Mouse (Mus musculus): ENCODE measurements around the gene Bbc3. TPM values are rescaled to one million over a fixed set of nuclear protein-coding genes. Genes with fewer than 3 reads are reported as not detected.

Bbc3 gene
- polyA plus RNA-seq, 1 experiment from 2014 or later: 16.4 TPM

DNA sequence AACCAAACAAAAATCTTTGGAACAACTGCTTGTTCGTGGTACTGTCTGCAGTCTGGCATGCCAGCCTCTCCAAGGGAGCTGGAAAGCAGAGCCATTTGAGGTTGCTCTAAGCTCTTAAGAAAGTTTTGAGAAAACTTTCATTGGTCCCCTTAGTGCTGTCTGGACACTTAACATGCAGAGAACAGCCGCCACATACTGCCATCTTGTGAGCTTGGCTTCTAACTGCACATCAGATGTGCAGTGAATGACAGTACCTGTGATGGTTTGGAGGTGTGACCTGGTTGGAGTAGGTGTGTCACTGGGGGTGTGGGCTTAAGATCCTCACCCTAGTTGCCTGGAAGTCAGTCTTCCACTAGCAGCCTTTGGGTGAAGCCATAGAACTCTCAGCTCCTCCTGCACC, 29.5 kb downstream of the Bbc3 start:
- H3K27me3 ChIP-seq (ENCODE audit: poor library complexity, severe bottlenecking): no peaks in the 10 kb centered on the region
- no peaks in the 10 kb centered on the region for H3K9me3 ChIP-seq
- WGBS: 83% methylated on average over 2 of the region's 2 CpGs
- H3K36me3 ChIP-seq (replicated peaks): peaks cover 96% of the 10 kb centered on the region
- H3K4me1 ChIP-seq: no peaks in the 10 kb centered on the region
- no peak overlapping the region for H3K27ac ChIP-seq
- no peak overlapping the region for H3K4me3 ChIP-seq
- no peak for DNase-seq (ENCODE audit: extremely low spot score, low spot score)

DNA sequence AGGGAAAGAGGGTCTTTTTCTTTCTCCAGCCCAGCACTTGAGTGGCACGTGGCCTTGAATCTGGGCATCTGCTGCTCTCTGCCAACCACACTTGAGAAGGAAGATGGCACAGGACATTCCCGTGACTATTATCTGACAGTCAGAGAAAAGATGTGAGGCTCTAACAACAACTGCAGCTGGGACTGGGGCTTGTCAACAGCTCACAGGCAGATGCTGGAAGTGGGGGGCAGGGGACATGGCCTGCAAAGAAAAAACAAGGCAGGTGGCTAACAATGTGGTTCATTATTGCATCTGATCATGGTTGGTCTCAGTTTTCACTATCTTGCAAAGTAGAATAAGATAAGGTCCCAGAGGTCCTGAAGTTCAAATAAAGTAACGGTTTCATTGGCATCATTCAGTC, 36.4 kb downstream of the Bbc3 start:
- WGBS: 93% methylated on average over 3 of the region's 3 CpGs
- no peaks in the 10 kb centered on the region for H3K9me3 ChIP-seq
- no peaks in the 10 kb centered on the region for H3K4me1 ChIP-seq
- no peak overlapping the region for H3K27ac ChIP-seq
- H3K36me3 ChIP-seq (replicated peaks): peaks cover 93% of the 10 kb centered on the region
- no peak for DNase-seq (ENCODE audit: extremely low spot score, low spot score)
- no peaks in the 10 kb centered on the region for H3K27me3 ChIP-seq (ENCODE audit: poor library complexity, severe bottlenecking)
- no peak overlapping the region for H3K4me3 ChIP-seq

DNA sequence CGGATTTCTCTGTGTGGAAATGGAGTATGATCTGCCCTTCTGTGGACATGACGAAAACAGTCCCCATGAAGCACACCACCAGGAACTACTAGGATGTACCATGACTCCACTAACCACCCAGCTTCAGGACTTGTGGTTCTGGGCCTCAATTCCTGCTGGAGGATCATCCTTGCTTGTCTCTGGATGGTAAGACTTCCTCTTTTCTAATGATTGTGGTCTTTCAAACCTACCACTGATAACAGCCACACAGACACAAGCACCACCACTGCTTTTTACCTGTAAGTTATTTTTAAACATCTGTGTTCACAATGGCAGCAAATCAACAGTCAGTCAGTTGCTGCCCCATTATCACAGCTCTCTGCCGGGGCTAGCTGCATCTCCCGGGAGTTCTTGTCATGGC, 37.1 kb downstream of the Bbc3 start:
- WGBS: 90% methylated on average over 4 of the region's 4 CpGs
- H3K4me1 ChIP-seq: no peaks in the 10 kb centered on the region
- H3K9me3 ChIP-seq: no peaks in the 10 kb centered on the region
- H3K4me3 ChIP-seq: no peak overlapping the region
- peaks cover 93% of the 10 kb centered on the region for H3K36me3 ChIP-seq (replicated peaks)
- no peaks in the 10 kb centered on the region for H3K27me3 ChIP-seq (ENCODE audit: poor library complexity, severe bottlenecking)
- no peak overlapping the region for H3K27ac ChIP-seq
- DNase-seq (ENCODE audit: extremely low spot score, low spot score): no peak

DNA sequence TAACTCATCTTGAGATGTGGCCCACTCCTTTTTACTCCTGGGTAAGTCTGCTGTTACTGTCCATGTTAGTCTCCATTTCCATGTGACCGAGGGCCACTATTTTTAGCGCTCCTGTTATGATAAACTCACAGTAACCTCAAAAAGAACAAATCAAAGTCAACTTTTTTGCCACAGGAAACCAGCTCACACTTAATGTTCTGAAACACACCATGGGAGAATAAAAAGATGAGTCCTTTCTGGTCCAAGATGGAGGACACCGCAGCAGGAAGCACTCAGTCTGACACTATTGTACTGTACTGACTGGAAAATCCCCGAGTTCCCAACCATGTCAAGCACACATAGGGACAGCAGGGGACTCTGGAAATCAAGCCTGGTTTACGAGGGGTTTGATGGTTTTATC, 41.8 kb downstream of the Bbc3 start:
- Histone ChIP-seq H3K27ac (no peak overlapping the region), H3K27me3 (ENCODE audit: poor library complexity, severe bottlenecking) (no peaks in the 10 kb centered on the region), H3K36me3 (replicated peaks) (peaks cover 85% of the 10 kb centered on the region), H3K4me3 (no peak overlapping the region), H3K4me1 (no peaks in the 10 kb centered on the region), H3K9me3 (no peaks in the 10 kb centered on the region)
- DNase-seq (ENCODE audit: extremely low spot score, low spot score): no peak
- 91% methylated on average over 5 of the region's 5 CpGs for WGBS

DNA sequence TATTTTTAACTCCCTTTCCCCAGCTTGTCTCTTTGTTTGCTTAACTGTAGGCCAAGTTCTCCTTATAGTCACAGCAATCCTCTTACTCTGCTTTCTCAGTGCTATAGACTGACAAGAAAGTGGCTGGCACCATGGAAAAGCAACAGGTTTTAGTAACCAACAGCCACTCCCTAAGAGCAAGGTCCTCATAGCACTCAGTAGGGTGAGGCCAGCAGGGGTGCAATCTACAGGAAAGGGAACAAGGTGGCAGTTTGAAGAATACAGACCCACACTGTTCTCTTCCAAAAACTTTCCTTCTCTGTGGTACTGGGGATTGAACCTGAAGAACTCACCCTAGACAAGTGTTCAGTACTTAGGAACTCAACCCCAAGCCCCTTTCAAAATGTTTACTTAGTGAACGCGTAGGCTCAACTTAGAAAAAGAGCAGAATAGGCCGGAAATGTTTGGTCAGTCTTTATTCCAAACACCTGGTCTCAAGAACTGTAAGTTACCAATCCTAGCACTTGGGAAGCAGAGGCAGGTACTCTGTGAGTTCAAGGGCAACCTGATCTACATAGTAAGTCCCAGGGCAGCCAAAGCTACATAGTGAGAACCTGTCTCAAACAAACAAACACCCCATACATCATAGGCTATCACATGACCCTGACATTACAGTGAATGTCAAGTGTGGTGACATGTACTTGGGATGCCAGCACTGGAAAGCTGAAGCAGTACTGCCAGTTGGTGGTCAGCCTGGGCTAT, 47.8 kb downstream of the Bbc3 start:
- no peak overlapping the region for H3K27ac ChIP-seq
- no peaks in the 10 kb centered on the region for H3K9me3 ChIP-seq
- DNase-seq (ENCODE audit: extremely low spot score, low spot score): no peak
- 93% methylated on average over 3 of the region's 3 CpGs for WGBS
- H3K4me3 ChIP-seq: no peak overlapping the region
- no peaks in the 10 kb centered on the region for H3K4me1 ChIP-seq
- H3K27me3 ChIP-seq (ENCODE audit: poor library complexity, severe bottlenecking): no peaks in the 10 kb centered on the region
- H3K36me3 ChIP-seq (replicated peaks): peaks cover 91% of the 10 kb centered on the region

DNA sequence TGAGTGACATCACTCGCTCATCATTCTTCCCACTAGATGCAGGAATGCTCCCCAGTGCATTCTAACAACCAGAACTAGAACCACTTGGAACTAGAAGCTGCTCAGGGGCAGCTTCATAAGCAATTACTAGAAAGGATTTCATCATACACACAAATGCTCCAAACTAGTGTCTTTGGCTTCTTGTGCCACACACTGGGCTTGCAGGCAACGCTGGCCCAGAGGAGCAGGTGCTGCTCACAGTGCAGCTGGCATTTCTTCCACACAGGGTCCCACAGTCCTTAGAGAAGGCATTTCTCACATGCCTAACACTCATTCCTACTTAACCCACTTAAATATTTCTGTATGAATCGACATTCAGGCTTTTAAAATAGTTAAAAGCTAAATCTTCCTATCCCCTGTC, 49.4 kb downstream of the Bbc3 start:
- Histone ChIP-seq H3K4me3 (no peak overlapping the region), H3K36me3 (replicated peaks) (peaks cover 91% of the 10 kb centered on the region), H3K27me3 (ENCODE audit: poor library complexity, severe bottlenecking) (no peaks in the 10 kb centered on the region; the same call in 1 of the 2 replicates), H3K9me3 (no peaks in the 10 kb centered on the region), H3K27ac (no peak overlapping the region), H3K4me1 (no peaks in the 10 kb centered on the region)
- DNase-seq (ENCODE audit: extremely low spot score, low spot score): no peak
- 91% methylated on average over 3 of the region's 3 CpGs for WGBS

DNA sequence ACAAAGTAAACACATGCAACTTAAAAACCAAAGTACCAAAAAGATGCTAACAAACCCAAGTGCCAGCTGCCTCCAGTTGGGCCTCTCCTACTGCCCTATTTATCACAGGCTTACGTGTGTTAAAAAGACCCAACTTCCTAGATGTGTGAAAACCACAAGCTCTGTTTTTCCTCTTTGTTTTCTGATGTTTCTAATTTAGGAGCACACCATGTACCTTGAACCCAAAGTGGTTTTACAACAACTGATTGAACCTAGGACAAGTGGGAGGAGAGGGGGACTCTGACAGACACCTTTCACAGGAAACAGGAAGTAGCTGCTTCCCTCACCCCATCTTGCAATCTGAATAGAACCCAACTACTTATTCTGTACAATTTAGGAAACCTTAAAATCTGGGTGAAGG, 56.1 kb downstream of the Bbc3 start:
- WGBS: 94% methylated on average over 1 of the region's 1 CpGs
- DNase-seq (ENCODE audit: extremely low spot score, low spot score): no peak

DNA sequence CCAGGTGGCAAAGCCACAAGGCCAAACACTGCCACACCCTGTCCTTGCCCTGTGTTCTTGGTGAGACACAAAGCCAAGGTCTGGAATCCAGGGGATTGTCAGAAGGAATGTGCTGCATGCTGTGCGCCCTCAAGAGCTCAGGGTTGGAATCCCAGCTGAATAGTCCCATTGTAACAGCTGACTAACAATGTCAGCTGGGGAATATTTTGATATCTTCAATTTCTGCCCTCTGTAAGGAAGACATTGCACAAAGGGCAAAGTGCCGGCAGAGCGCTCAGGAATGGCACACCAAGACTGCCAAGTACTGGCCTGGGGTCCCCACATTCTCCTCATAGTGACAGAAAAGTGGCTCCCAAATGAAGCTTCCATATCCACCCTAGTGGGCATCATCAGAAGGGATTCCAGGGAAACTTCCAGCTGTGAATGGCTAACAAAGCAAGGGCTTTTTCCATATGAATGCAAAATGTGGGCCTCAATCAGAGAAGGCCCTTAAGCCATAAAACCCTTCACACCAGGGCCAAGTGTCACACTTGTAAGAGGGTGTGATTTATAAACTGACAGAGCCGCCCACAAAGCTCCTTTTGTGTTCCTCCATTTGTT, 56.8 kb downstream of the Bbc3 start:
- WGBS: 27% methylated on average over 4 of the region's 4 CpGs

More for the DNA sequence above, 56.1 kb downstream of the Bbc3 start:
- H3K4me3 ChIP-seq: no peak overlapping the region
- H3K27me3 ChIP-seq (ENCODE audit: poor library complexity, severe bottlenecking): peaks cover 23% of the 10 kb centered on the region
- peaks cover 38% of the 10 kb centered on the region for H3K4me1 ChIP-seq
- peaks cover 100% of the 10 kb centered on the region for H3K36me3 ChIP-seq (replicated peaks)
- peak overlapping the region; percentile 22; the same call in 1 of the 2 replicates for H3K27ac ChIP-seq
- no peaks in the 10 kb centered on the region for H3K9me3 ChIP-seq

DNA sequence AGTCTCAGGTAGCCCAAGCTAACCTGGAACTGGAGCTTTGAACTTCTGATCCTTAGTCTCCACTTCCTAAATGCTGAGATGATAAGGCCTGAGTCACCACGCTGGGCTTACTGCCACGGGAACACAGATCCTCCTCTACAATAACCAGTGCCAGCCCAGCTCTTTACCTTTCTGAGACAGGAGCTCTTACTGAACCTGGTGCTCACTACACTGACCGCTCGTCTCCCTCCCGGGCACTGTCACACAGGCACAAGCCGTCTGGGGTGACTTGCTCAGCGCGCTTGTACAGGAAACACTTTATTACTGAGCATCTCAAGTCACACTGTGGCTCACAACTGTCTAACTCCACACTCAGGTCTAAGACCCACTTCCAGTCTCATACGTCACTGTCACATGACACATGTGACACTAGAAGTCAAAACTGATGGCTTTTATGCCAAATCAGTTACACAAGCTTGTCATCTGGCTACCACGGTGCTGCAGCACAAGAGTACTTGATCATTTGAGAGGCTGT, 58.0 kb downstream of the Bbc3 start:
- Histone ChIP-seq H3K4me3 (no peak overlapping the region), H3K27me3 (ENCODE audit: poor library complexity, severe bottlenecking) (peaks cover 23% of the 10 kb centered on the region), H3K9me3 (no peaks in the 10 kb centered on the region), H3K4me1 (peaks cover 38% of the 10 kb centered on the region), H3K27ac (peak overlapping the region; percentile 22; the same call in 1 of the 2 replicates), H3K36me3 (replicated peaks) (peaks cover 100% of the 10 kb centered on the region)
- WGBS: 76% methylated on average over 10 of the region's 10 CpGs
- DNase-seq (ENCODE audit: extremely low spot score, low spot score): no peak

More for the DNA sequence above, 56.8 kb downstream of the Bbc3 start:
- peaks cover 23% of the 10 kb centered on the region for H3K27me3 ChIP-seq (ENCODE audit: poor library complexity, severe bottlenecking)
- no peaks in the 10 kb centered on the region for H3K9me3 ChIP-seq
- H3K4me3 ChIP-seq: peak overlapping the region; percentile 13; the same call in 1 of the 2 replicates
- H3K36me3 ChIP-seq (replicated peaks): peaks cover 100% of the 10 kb centered on the region
- H3K4me1 ChIP-seq: peaks cover 38% of the 10 kb centered on the region
- DNase-seq (ENCODE audit: extremely low spot score, low spot score): peak; percentile 64
- H3K27ac ChIP-seq: peak overlapping the region; percentile 22

DNA sequence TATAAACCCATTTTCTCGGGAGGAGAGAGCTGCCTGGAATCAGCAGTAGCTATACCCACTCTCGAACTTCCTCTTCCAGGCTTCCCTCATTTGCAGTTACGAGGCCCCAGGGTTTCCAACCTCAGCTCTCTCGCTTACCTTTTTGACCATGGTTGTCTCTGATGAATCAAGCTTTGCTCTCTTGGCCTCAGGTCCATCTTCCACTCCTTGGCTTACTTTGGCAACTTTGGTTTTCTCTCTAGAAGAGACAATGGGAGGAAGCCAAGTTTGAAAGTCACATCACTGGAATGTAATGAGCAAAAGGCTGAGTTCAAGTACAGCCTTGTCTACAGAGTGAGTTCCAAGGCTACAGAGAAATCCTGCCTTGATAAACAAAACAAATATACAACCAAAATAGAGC, 58.5 kb downstream of the Bbc3 start:
- WGBS: 87% methylated on average over 4 of the region's 4 CpGs
- peaks cover 100% of the 10 kb centered on the region for H3K36me3 ChIP-seq (replicated peaks)
- H3K4me3 ChIP-seq: no peak overlapping the region
- H3K27ac ChIP-seq: no peak overlapping the region
- H3K27me3 ChIP-seq (ENCODE audit: poor library complexity, severe bottlenecking): peaks cover 23% of the 10 kb centered on the region
- H3K9me3 ChIP-seq: no peaks in the 10 kb centered on the region
- no peak for DNase-seq (ENCODE audit: extremely low spot score, low spot score)
- H3K4me1 ChIP-seq: peaks cover 38% of the 10 kb centered on the region

Other genes with a start within 250 kb of the Bbc3 start
- gene Zfp541, start 246.6 kb upstream of the Bbc3 start, polyA plus RNA-seq (2016; fragmentation: Nextera tagmentation; extraction: Ambion mirVana): 0.10 TPM in 1 of 2 replicates, not detected in the other
- gene Napa, start 209.9 kb upstream of the Bbc3 start, polyA plus RNA-seq (2016; fragmentation: Nextera tagmentation; extraction: Ambion mirVana): 169 and 171 TPM in 2 replicates
- 26.0 and 28.8 TPM in 2 replicates for gene Kptn, start 188.5 kb upstream of the Bbc3 start, polyA plus RNA-seq (2016; fragmentation: Nextera tagmentation; extraction: Ambion mirVana)
- gene Slc8a2, start 178.6 kb upstream of the Bbc3 start, polyA plus RNA-seq (2016; fragmentation: Nextera tagmentation; extraction: Ambion mirVana): 0.22 and 0.34 TPM in 2 replicates
- 56.7 and 57.5 TPM in 2 replicates for gene Meis3, start 133.3 kb upstream of the Bbc3 start, polyA plus RNA-seq (2016; fragmentation: Nextera tagmentation; extraction: Ambion mirVana)
- 19.6 and 21.2 TPM in 2 replicates for gene Dhx34, start 86.4 kb upstream of the Bbc3 start, polyA plus RNA-seq (2016; fragmentation: Nextera tagmentation; extraction: Ambion mirVana)
- gene C5ar2, start 64.2 kb upstream of the Bbc3 start, polyA plus RNA-seq (2016; fragmentation: Nextera tagmentation; extraction: Ambion mirVana): 0.09 TPM in 2 replicates
- 0.50 and 0.80 TPM in 2 replicates for gene C5ar1, start 48.9 kb upstream of the Bbc3 start, polyA plus RNA-seq (2016; fragmentation: Nextera tagmentation; extraction: Ambion mirVana)
- gene Inafm1, start 34.8 kb upstream of the Bbc3 start, polyA plus RNA-seq (2016; fragmentation: Nextera tagmentation; extraction: Ambion mirVana): 5.6 and 6.3 TPM in 2 replicates
- 28.7 and 34.8 TPM in 2 replicates for gene Ccdc9, start 21.6 kb upstream of the Bbc3 start, polyA plus RNA-seq (2016; fragmentation: Nextera tagmentation; extraction: Ambion mirVana)
- gene Sae1, start 79.4 kb downstream of the Bbc3 start, polyA plus RNA-seq (2016; fragmentation: Nextera tagmentation; extraction: Ambion mirVana): 505 and 521 TPM in 2 replicates
- gene Zc3h4, start 92.5 kb downstream of the Bbc3 start, polyA plus RNA-seq (2016; fragmentation: Nextera tagmentation; extraction: Ambion mirVana): 18.8 and 19.2 TPM in 2 replicates
- 64.4 and 68.5 TPM in 2 replicates for gene Tmem160, start 144.4 kb downstream of the Bbc3 start, polyA plus RNA-seq (2016; fragmentation: Nextera tagmentation; extraction: Ambion mirVana)
- gene Npas1, start 169.3 kb downstream of the Bbc3 start, polyA plus RNA-seq (2016; fragmentation: Nextera tagmentation; extraction: Ambion mirVana): 0.71 and 1.2 TPM in 2 replicates